Mouse (Mus musculus) ovary, adult 18-20 months (tissue): ENCODE data around the gene Naaa.

ENCODE experiments used
- DNase-seq: peaks from one replicate; pipeline ENCODE4 v3.0.0; 2022; ENCODE audit warnings: low spot score, mixed read lengths

Gene Naaa

DNA sequence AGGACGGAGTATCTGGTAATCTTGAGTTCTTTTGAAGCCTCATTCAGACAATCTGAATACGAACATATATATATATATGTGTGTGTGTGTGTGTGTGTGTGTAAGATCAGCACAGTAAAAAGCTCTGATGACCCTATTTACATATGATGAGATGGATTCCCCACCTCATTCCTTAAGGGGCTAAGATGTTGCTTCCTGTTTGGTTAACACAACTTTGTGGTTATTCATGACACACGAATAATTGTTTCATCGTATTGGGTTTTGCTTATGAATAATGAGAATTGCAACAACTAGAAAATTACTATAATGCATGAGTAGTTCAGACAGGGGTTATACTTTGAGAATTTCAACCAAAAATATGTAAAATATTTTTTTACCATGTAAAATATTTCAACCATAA lies 62.7 kb downstream of the Naaa start, which contains the start of gene U90926:
Gene U90926, minus strand, starts transcription at position 101 of the 400 bp plus-strand sequence.
- DNase-seq: no peak

DNA sequence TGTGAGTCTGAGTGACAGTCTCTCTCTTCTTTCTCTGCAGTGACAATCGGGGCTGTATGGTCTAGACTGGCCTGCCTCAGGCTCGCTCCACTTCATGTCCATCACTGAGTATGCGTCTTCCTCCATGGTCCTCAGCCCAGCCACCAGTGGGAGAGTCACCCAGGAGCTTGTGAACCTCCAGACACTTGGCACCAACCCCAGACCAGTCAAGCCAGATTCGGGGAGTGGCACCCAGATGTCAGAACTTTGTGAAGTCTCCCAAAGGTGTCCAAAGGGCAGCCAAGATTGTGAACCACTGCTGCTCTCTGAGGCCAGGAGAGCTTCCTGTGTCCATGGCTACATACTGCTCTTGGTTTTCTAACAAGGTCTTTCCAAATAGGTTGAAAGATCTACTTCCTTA lies 65.7 kb downstream of the Naaa start:
- DNase-seq: no peak

DNA sequence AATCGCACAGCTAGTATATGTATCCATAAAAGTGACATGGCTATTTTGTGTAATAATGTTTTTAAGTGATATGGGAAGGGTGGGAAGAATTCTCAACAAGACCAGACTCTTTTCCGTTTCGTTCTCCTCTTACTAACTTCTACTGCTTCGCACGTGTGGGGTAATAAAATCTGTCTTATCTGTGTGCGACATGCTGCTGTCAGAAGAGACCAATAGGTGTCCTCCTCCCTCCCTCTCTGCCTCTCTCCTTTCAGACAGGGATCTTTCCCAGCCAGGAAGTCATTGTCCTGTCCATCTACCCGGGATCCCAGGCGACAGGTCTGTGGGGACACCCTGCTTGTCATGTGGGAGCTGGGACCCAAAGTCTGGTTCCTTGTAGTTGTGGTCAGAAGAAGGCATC lies 67.8 kb downstream of the Naaa start:
- DNase-seq: no peak
